23 mouse cellular contexts compared by ENCODE assay signal in genomic region chr7:3421297-3421696, GRCm38 (mm10). TPM values are rescaled to one million over a fixed set of nuclear protein-coding genes. Genes with fewer than 3 reads are reported as not detected.
A peak's percentile ranks its signal among the peaks of the same experiment; 100 is the strongest.
DNase-seq lines count a peak whose midpoint lies in the region; ATAC-seq lines count a peak whose summit lies in the region.
"Had no signal": no experiment of that assay in that cellular context is flagged by ENCODE, and none has a peak within 500 bp of the region (broad histone marks: within the 10 kb centered on the region; RNA-seq: fewer than 3 reads in every experiment).

No protein-coding gene starts in this region.

- H3K4me1 ChIP-seq in forebrain, embryonic 15.5 days = 0 out of 2 replicates have a peak, but pooled peaks cover 5% of the 10 kb centered on the region
- H3K4me1 ChIP-seq in forebrain, embryonic 11.5 days (replicated peaks; ENCODE audit: control insufficient read depth, insufficient read depth, low read length) = peaks cover 8% of the 10 kb centered on the region; the same call in 1 of the 2 replicates
- H3K4me1 ChIP-seq in kidney, embryonic 14.5 days (ENCODE audit: control insufficient read depth, insufficient read depth, low read length) = no peaks in the 10 kb centered on the region

- H3K27ac ChIP-seq in forebrain, embryonic 15.5 days (replicated peaks) = no peak overlapping the region
- no peak overlapping the region for H3K27ac ChIP-seq in forebrain, embryonic 11.5 days (ENCODE audit: low read depth, low read length)
- no peak overlapping the region for H3K27ac ChIP-seq in kidney, embryonic 14.5 days (ENCODE audit: low read depth, low read length)
- H3K27ac ChIP-seq: embryonic facial prominence, embryonic 10.5 days; heart, adult 2 months; heart, embryonic 15.5 days; hindbrain, embryonic 13.5 days; hindbrain, postnatal 0 days had no signal

- 87% methylated on average over 3 of the region's 3 CpGs for WGBS in forebrain, embryonic 15.5 days
- 83% methylated on average over 3 of the region's 3 CpGs for WGBS in forebrain, embryonic 11.5 days
- 41% methylated on average over 3 of the region's 3 CpGs for WGBS in kidney, embryonic 14.5 days

- no peaks in the 10 kb centered on the region for H3K9me3 ChIP-seq in forebrain, embryonic 15.5 days
- no peaks in the 10 kb centered on the region for H3K9me3 ChIP-seq in forebrain, embryonic 11.5 days (ENCODE audit: control insufficient read depth, low read length)
- H3K9me3 ChIP-seq in kidney, embryonic 14.5 days (ENCODE audit: control insufficient read depth, low read length) = no peaks in the 10 kb centered on the region
- H3K9me3 ChIP-seq: embryonic facial prominence, embryonic 10.5 days; heart, embryonic 15.5 days; hindbrain, embryonic 13.5 days had no signal

- H3K36me3 ChIP-seq in forebrain, embryonic 15.5 days = no peaks in the 10 kb centered on the region
- H3K36me3 ChIP-seq in forebrain, embryonic 11.5 days (ENCODE audit: control insufficient read depth, insufficient read depth, low read length) = no peaks in the 10 kb centered on the region
- no peaks in the 10 kb centered on the region for H3K36me3 ChIP-seq in kidney, embryonic 14.5 days (ENCODE audit: control insufficient read depth, insufficient read depth, low read length)
- H3K36me3 ChIP-seq: embryonic facial prominence, embryonic 10.5 days; heart, embryonic 15.5 days; hindbrain, embryonic 13.5 days had no signal

- no peak overlapping the region for H3K4me3 ChIP-seq in forebrain, embryonic 15.5 days
- H3K4me3 ChIP-seq in forebrain, embryonic 11.5 days (ENCODE audit: low read depth, low read length) = no peak overlapping the region
- H3K4me3 ChIP-seq in kidney, embryonic 14.5 days (ENCODE audit: low read length) = no peak overlapping the region
- H3K4me3 ChIP-seq: embryonic facial prominence, embryonic 10.5 days; heart, adult 2 months; heart, embryonic 15.5 days; hindbrain, embryonic 13.5 days had no signal

- DNase-seq in forebrain, embryonic 11.5 days (ENCODE audit: low spot score) = no peak
- no peak for DNase-seq in kidney, postnatal 4 days
- peak; percentile 28 for DNase-seq in layer of hippocampus, adult 11-12 months (ENCODE audit: low spot score)
- DNase-seq in layer of hippocampus, adult 18-20 months (ENCODE audit: low spot score in 2 of 2) = no peak
- peak; percentile 8 for DNase-seq in NIH3T3 (ENCODE audit: low read depth)
- DNase-seq in spleen, postnatal 4 days (ENCODE audit: low spot score in 2 of 2) = no peak
- DNase-seq: adrenal gland, adult 2 months; adrenal gland, postnatal 25 days; cerebellum, adult 2 months; cerebellum, postnatal 10 days; forebrain, postnatal 0 days; gastrocnemius, postnatal 14 days; heart, adult 2 months; heart, postnatal 14 days had no signal

- H3K4me2 ChIP-seq in forebrain, embryonic 15.5 days (replicated peaks) = no peak overlapping the region
- H3K4me2 ChIP-seq in forebrain, embryonic 11.5 days (ENCODE audit: low read depth, low read length, severe bottlenecking) = no peak overlapping the region
- no peak overlapping the region for H3K4me2 ChIP-seq in kidney, embryonic 14.5 days (replicated peaks; ENCODE audit: low read depth, low read length)
- H3K4me2 ChIP-seq: heart, embryonic 11.5 days; heart, embryonic 15.5 days; hindbrain, embryonic 13.5 days had no signal

- no peak overlapping the region for H3K9ac ChIP-seq in forebrain, embryonic 15.5 days (replicated peaks)
- no peak overlapping the region for H3K9ac ChIP-seq in forebrain, embryonic 11.5 days (ENCODE audit: low read length)
- H3K9ac ChIP-seq in kidney, embryonic 14.5 days (ENCODE audit: low read depth, low read length) = no peak overlapping the region
- H3K9ac ChIP-seq: forebrain, postnatal 0 days; heart, embryonic 15.5 days; hindbrain, embryonic 13.5 days had no signal

- ATAC-seq in forebrain, embryonic 15.5 days (replicated peaks) = 0 out of 2 replicates have a peak, but pooled peaks have one; percentile 20
- no peak for ATAC-seq in forebrain, embryonic 11.5 days (replicated peaks; ENCODE audit: low FRiP score)
- ATAC-seq in kidney, embryonic 14.5 days (ENCODE audit: low FRiP score, low TSS enrichment) = peak; percentile 63
- ATAC-seq: forebrain, postnatal 0 days; hindbrain, postnatal 0 days had no signal

- peaks cover 31% of the 10 kb centered on the region for H3K27me3 ChIP-seq in forebrain, embryonic 15.5 days
- peaks cover 17% of the 10 kb centered on the region for H3K27me3 ChIP-seq in forebrain, embryonic 11.5 days (ENCODE audit: control insufficient read depth, insufficient read depth, low read length)
- H3K27me3 ChIP-seq in kidney, embryonic 14.5 days (ENCODE audit: control insufficient read depth, insufficient read depth, low read length) = peaks cover 59% of the 10 kb centered on the region

RNA-seq across cellular contexts. Expression of gene Cacng6, which starts 2.7 kb away (rescaled TPM):
- 0.08 and 0.14 TPM in 2 replicates for polyA plus RNA-seq in forebrain, embryonic 15.5 days (2015; fragmentation: Nextera tagmentation; extraction: Ambion mirVana)
- polyA plus RNA-seq in forebrain, embryonic 11.5 days (2014; fragmentation: Nextera tagmentation; extraction: Ambion mirVana) = 0.40 and 0.44 TPM in 2 replicates
- polyA plus RNA-seq in kidney, embryonic 14.5 days (2014; fragmentation: Nextera tagmentation; extraction: Ambion mirVana) = not detected in 2 replicates
- total RNA-seq in layer of hippocampus, adult 18-20 months (2021) = 1 to 10 TPM; 1.3 to 1.5 TPM
- total RNA-seq: adrenal gland, postnatal 25 days; hematopoietic stem cell, adult 5-6 weeks; hindbrain, postnatal 0 days had no signal
- polyA plus RNA-seq: adrenal gland, adult 2 months; gonadal fat pad, adult 2 months had no signal

RNA-seq across cellular contexts. Expression of gene Cacng8, which starts 30.8 kb away (rescaled TPM):
- 12.5 and 16.4 TPM in 2 replicates for polyA plus RNA-seq in forebrain, embryonic 15.5 days (2015; fragmentation: Nextera tagmentation; extraction: Ambion mirVana)
- polyA plus RNA-seq in forebrain, embryonic 11.5 days (2014; fragmentation: Nextera tagmentation; extraction: Ambion mirVana) = 7.9 and 9.3 TPM in 2 replicates
- polyA plus RNA-seq in kidney, embryonic 14.5 days (2014; fragmentation: Nextera tagmentation; extraction: Ambion mirVana) = 1.8 and 2.7 TPM in 2 replicates
- 100 to 1,000 TPM; 368 to 411 TPM for total RNA-seq in layer of hippocampus, adult 18-20 months (2021)
- total RNA-seq: gastrocnemius, postnatal 14 days; heart, adult 2 months; heart, postnatal 14 days; hematopoietic stem cell, adult 5-6 weeks had no signal
- polyA plus RNA-seq: heart, adult 2 months had no signal

Comparison
In these comparisons a context has a peak if more than half of its experiments do, and no peak if none do; other contexts are left out.
1. DNase-seq: peak in layer of hippocampus, adult 11-12 months (single experiment) and NIH3T3 (single experiment); none in forebrain, embryonic 11.5 days (single experiment), kidney, postnatal 4 days (0 of 2), layer of hippocampus, adult 18-20 months (0 of 2) and spleen, postnatal 4 days (0 of 2).